Mouse (Mus musculus) midbrain, embryonic 14.5 days (tissue): Measurements from ENCODE around the gene Mmp11. TPM values are rescaled to one million over a fixed set of nuclear protein-coding genes. Genes with fewer than 3 reads are reported as not detected.
A peak's percentile ranks its signal among the peaks of the same experiment; 100 is the strongest.

Source experiments
- ATAC-seq: fragments of 200-750 bp; cut with Nextera tagmentation; 2 replicates; pipeline ENCODE4 v1.8.0; 2017; ENCODE audit warnings: moderate number of reproducible peaks, moderate library complexity; ENCODE audit not compliant: low FRiP score, low TSS enrichment
- DNase-seq: peaks from one replicate; pipeline ENCODE4 v3.0.0-alpha.2; 2015
- H3K27ac ChIP-seq: fragments of 300-500 bp; sonication (generic); replicated peaks from 2 replicates; pipeline ENCODE4 v1.5.1; 2014; ENCODE audit warnings: mild to moderate bottlenecking, low read depth, low read length, moderate library complexity
- H3K27me3 ChIP-seq: fragments of 300-500 bp; sonication (generic); 2 replicates; pipeline ENCODE4 v1.6.1; 2014; ENCODE audit warnings: low read length, control low read depth, mixed read lengths; ENCODE audit not compliant: control insufficient read depth, insufficient read depth
- H3K36me3 ChIP-seq: fragments of 300-500 bp; sonication (generic); 2 replicates; pipeline ENCODE4 v1.6.1; 2014; ENCODE audit warnings: low read length, control low read depth; ENCODE audit not compliant: control insufficient read depth, insufficient read depth
- H3K4me1 ChIP-seq: fragments of 300-500 bp; sonication (generic); 2 replicates; pipeline ENCODE4 v1.6.1; 2014; ENCODE audit warnings: mild to moderate bottlenecking, antibody characterized with exemption, low read length, control low read depth; ENCODE audit not compliant: control insufficient read depth, insufficient read depth
- H3K4me2 ChIP-seq: fragments of 300-500 bp; sonication (generic); 2 replicates; pipeline ENCODE4 v1.6.1; 2014; ENCODE audit warnings: mild to moderate bottlenecking, low read length, moderate library complexity
- H3K4me3 ChIP-seq: fragments of 300-500 bp; sonication (generic); replicated peaks from 2 replicates; pipeline ENCODE4 v1.5.1; 2014; ENCODE audit warnings: low read depth, low read length
- H3K9ac ChIP-seq: fragments of 300-500 bp; sonication (generic); replicated peaks from 2 replicates; pipeline ENCODE4 v1.6.1; 2014; ENCODE audit warnings: mild to moderate bottlenecking, low read length, moderate library complexity
- H3K9me3 ChIP-seq: fragments of 300-500 bp; sonication (generic); 2 replicates; pipeline ENCODE4 v1.6.1; 2016; ENCODE audit warnings: low read length, control low read depth, mixed read lengths; ENCODE audit not compliant: control insufficient read depth
- WGBS: fragments of 180-500 bp; shearing (Covaris S2); extraction: QIAGEN DNeasy Blood & Tissue Kit; methylation state at CpG from one replicate; pipeline ENCODE4 v1.1.7; 2014; 5-methylcytosine and 5-hydroxymethylcytosine counted together
- polyA plus RNA-seq: library from polyadenylated mRNA; unstranded; fragments of >200 nt; fragmentation: Nextera tagmentation; extraction: Ambion mirVana; gene quantifications from 2 replicates; pipeline ENCODE4 v1.2.1, GENCODE M21; 2014

Mmp11 gene
- polyA plus RNA-seq, 1 experiment from 2014 or later = 16.5 TPM

DNA sequence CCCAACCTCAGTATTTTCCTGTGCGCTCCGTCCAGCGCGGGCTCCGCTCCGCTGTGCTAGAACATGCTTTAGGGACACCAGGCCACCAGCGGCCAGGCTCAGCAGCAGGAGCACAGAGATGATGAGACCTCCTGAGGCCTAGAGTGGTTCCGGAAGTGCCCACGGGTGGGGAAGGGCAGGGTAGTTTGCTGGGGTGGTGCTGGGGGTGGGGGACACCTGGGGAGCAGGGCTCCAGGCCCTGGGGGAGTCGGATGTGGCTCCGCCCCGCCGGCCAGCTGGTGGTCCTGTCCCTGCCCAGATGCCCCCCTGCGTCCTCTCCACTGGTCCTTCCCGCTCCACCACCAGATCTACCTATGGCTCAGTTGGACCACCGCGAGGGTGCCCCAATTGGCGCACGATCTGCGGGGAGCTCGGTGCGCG, 14.5 kb upstream of the Mmp11 start:
- Histone ChIP-seq H3K9ac (peak overlapping the region; percentile 53), H3K36me3 (no peaks in the 10 kb centered on the region), H3K4me2 (peak overlapping the region; percentile 70), H3K27ac (no peak overlapping the region), H3K4me1 (peaks cover 6% of the 10 kb centered on the region; the same call in 1 of the 2 replicates), H3K27me3 (no peaks in the 10 kb centered on the region), H3K9me3 (no peaks in the 10 kb centered on the region), H3K4me3 (peak overlapping the region; percentile 35)
- ATAC-seq = peak; percentile 66; the same call in 1 of the 2 replicates
- 2% methylated on average over 22 of the region's 23 CpGs for WGBS
- DNase-seq = peak; percentile 60

DNA sequence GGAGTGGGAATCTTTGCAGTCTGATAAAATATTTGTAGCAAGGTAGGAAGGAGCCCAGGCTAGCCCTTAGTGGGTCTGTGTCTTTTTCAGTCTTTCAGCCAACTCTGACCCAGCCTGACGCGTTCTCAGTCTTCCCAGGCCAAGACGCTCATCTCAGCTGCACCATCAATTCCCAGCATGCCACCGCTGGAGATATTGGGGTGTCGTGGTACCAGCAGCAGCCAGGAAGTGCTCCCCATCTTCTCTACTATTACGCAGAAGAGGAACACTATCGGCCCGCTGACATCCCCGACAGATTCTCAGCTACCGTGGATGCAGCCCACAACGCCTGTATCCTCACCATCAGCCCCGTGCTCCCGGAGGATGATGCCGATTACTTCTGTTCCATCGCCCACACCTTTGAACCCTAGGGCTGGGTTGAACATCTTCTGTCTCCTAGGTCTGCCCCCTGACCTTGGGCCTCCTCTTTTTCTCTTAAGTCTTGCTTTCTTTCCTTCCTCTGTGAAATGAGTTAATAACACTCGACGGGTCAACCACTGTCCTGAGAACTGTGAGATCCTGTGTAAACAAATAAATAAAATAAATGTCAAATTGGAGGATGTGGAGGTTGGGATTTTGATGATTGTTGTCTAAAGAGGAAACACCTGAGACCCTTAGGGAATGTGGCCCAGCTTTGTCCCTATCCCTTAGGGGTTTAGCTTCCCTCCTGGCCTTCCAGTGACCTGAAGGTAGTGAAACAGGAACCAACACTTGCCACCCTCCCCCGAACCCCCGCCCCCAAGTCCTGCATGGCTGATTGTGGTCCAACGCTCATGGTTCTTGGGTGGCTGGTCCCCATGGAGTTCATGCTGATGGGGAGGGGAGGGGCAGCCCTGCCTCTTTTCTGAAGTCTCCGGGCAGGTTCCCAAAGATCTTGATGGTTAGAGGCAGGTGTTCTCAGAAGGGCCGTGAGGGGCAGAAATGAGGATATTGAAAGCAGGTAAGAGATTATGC, 13.1 kb upstream of the Mmp11 start:
- H3K4me1 ChIP-seq = peaks cover 6% of the 10 kb centered on the region; the same call in 1 of the 2 replicates
- no peak for ATAC-seq
- 86% methylated on average over 22 of the region's 22 CpGs for WGBS

DNA sequence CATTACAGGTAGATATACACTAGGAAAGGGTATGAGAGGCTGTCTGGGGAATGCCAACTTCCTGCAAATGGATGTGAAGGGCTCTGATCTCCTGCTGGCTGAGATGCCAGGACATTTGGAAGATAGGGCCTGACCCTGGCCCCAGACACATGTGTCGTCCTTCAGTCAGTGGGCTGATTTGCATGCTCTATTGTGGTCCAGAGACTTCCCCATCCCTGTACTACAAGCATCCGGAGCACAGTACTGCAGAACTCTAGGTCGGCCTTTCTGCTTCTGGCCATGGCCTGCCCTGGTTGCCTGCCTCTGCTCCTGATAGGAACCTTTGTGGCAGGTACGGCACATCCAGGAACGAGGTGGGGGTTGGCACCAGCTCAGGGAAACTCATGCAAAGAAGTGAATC, 11.8 kb upstream of the Mmp11 start:
- Histone ChIP-seq H3K27ac (no peak overlapping the region), H3K4me1 (peaks cover 6% of the 10 kb centered on the region; the same call in 1 of the 2 replicates), H3K27me3 (no peaks in the 10 kb centered on the region), H3K36me3 (no peaks in the 10 kb centered on the region), H3K9me3 (no peaks in the 10 kb centered on the region), H3K4me3 (no peak overlapping the region), H3K9ac (no peak overlapping the region), H3K4me2 (no peak overlapping the region)
- 81% methylated on average over 5 of the region's 5 CpGs for WGBS
- ATAC-seq (no peak), DNase-seq (no peak)

More for the DNA sequence above, 13.1 kb upstream of the Mmp11 start:
- Histone ChIP-seq H3K9me3 (no peaks in the 10 kb centered on the region), H3K36me3 (no peaks in the 10 kb centered on the region), H3K4me3 (no peak overlapping the region), H3K9ac (no peak overlapping the region), H3K4me2 (no peak overlapping the region), H3K27me3 (no peaks in the 10 kb centered on the region), H3K27ac (no peak overlapping the region)
- DNase-seq = no peak

DNA sequence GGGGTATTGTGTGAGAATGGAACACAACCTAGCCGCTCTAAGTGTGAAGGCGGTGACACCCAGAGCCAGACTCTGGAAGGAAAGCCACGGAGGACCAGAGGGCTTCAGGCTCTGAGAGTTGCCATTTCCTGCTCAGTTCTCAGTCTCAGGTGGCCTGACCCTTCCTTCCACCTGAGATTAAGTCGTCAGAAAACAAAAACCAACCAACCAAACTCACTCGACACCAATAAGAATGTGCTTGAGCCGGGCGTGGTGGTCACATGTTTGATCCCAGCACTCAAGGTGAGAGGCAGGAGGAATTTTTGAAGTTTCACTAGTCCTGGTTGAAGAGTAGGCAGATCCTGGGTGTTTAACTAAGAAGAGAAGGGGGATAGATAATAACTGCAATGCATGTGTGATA, 9.6 kb upstream of the Mmp11 start:
- DNase-seq (no peak), ATAC-seq (no peak)
- H3K27me3 ChIP-seq = no peaks in the 10 kb centered on the region
- no peak overlapping the region for H3K4me2 ChIP-seq
- H3K27ac ChIP-seq = no peak overlapping the region
- no peaks in the 10 kb centered on the region for H3K9me3 ChIP-seq
- 86% methylated on average over 7 of the region's 7 CpGs for WGBS
- no peaks in the 10 kb centered on the region for H3K36me3 ChIP-seq
- no peak overlapping the region for H3K4me3 ChIP-seq
- no peak overlapping the region for H3K9ac ChIP-seq
- H3K4me1 ChIP-seq = peaks cover under 1% of the 10 kb centered on the region; the same call in 1 of the 2 replicates

DNA sequence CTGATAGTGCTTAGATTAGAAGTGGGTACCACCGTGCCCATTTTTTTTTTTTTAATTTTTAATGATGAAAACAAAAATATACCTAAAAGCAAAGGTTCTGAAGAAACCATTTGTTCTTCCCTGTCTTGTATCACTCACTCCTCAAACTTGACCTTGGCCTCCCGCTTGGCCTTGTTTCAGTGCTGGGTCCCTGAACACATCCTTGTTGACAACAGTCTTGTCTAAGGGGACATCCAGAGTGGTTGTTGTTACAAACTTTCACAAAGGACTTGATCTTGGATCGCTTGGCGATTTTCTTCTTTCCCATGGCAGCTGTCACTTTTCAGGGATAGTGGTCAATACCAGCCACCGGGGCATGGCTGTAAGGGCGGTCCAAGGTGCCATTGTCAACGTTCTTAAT, 8.9 kb upstream of the Mmp11 start:
- 92% methylated on average over 7 of the region's 7 CpGs for WGBS
- no peak for DNase-seq

DNA sequence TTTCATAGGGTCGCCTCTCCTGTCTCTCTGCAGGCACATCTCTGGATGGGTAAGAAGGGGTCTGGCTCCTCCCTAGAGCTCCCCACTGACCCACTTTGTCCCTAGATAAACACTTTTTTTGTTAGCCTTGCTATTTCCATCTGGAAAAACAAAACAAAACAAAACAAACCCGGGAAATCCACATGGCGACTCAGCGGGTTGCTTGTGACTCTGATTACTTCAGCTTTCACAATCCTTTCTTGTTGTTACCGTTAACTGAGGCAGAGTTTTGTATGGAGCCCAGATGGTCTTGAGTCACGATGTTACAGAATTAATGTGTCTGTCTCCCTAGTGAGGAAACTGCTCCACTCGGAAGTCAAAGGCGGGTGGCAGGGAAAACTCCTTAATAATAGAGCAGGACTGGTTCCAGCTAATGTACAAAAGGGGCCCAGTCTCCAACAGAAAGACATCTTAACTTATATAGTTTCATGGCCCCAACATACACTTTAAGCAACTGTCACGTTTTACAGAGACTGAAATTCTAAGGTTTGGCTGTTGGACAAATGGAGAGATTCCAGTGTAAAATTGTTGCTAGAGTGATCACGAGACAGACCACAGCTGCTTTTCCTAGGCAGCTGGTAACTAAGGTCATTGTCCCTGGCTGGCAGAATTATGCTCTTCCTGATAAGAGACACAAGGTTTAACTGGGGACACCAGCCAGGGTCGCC, 7.9 kb upstream of the Mmp11 start:
- Histone ChIP-seq H3K9ac (no peak overlapping the region), H3K36me3 (no peaks in the 10 kb centered on the region), H3K4me3 (no peak overlapping the region), H3K4me1 (no peaks in the 10 kb centered on the region), H3K27me3 (no peaks in the 10 kb centered on the region), H3K4me2 (no peak overlapping the region), H3K27ac (no peak overlapping the region), H3K9me3 (no peaks in the 10 kb centered on the region)
- WGBS = 26% methylated on average over 11 of the region's 11 CpGs
- DNase-seq = peak; percentile 41
- no peak for ATAC-seq

More for the DNA sequence above, 8.9 kb upstream of the Mmp11 start:
- Histone ChIP-seq H3K27me3 (no peaks in the 10 kb centered on the region), H3K9ac (no peak overlapping the region), H3K27ac (no peak overlapping the region), H3K9me3 (no peaks in the 10 kb centered on the region), H3K4me1 (no peaks in the 10 kb centered on the region), H3K4me3 (no peak overlapping the region), H3K36me3 (no peaks in the 10 kb centered on the region), H3K4me2 (no peak overlapping the region)
- no peak for ATAC-seq

DNA sequence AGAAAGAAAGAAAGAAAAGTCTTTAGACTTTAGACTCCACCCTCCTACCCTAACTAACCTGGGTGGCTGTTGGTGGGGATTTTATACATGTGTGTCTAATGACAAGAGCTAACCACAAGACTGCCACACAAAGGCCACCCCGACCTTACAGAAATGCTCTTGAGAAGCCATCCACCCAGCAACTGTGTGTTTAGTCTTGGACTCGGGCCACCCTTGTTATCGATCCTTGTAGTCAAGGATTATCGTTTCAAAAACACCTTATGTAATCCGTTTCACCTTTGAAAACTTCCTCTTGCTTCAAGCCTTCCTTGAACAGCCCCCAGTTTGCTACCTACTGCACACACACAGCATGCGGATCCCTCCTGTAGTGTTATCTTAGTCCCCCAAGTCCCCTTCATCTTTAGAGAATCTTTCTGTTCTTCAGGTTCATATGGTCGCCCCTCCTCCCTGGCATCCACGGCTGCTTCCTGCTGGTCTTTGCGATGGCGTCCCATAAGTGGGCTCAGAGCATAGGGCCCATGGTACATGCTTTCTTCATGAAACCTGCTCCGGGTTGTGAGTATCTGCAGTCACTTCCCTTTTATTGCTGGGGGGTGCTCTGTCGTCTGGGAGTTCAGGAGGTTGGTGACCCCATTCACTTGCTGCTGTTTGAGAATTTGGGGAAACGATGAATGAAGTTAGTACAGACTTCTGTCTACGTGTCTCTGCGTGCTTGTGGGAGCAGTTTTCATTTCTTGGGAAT, 6.6 kb upstream of the Mmp11 start, which contains the start of gene Vpreb3:
Gene Vpreb3, plus strand, starts transcription at position 322 of the 742 bp plus-strand sequence.
- WGBS = 89% methylated on average over 15 of the region's 15 CpGs
- Histone ChIP-seq H3K27ac (no peak within 1 kb of the TSS), H3K27me3 (no peaks in the 10 kb centered on the region; the same call in 1 of the 2 replicates), H3K4me2 (no peak within 1 kb of the TSS), H3K4me3 (no peak within 1 kb of the TSS), H3K9me3 (no peaks in the 10 kb centered on the region), H3K4me1 (no peaks in the 10 kb centered on the region), H3K36me3 (no peaks in the 10 kb centered on the region), H3K9ac (no peak within 1 kb of the TSS)
- no peak for DNase-seq
- no peak for ATAC-seq
